Mouse (Mus musculus): ENCODE results near the gene Dync1i1. TPM values are rescaled to one million over a fixed set of nuclear protein-coding genes. Genes with fewer than 3 reads are reported as not detected.
"Not testable (repeated sequence)": the region's sequence is repeated elsewhere in the genome, so short reads cannot be mapped to it uniquely, and the experiment has no call there.

The Dync1i1 gene
- total and polyA plus RNA-seq, 3 experiments: not detected

DNA sequence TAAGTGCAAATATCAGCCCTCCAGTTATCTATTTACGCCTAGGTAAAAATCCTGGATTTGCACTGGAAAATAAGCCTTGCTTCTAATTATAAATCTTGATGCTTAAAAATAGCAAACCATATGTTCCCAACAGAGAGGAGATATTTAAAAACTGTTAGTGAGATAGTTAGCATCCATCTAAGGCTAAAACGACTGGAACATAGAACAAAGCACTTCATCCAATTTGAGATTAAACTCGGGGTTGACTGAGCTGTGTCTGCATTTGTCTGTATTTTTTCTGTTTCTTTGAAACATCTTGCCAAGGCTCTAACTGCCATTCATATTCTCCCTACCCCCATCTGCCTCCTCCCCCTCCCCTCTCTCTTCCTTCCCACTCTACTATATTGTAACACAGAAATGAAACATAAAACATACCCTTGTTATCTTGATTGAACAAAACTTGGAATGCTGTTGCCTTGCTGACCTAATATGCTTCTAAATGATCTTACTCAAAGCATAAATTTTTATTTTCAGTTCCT lies 10.3 kb upstream of the Dync1i1 start:
- TF ChIP-seq MYC (IDR thresholded peaks at IDR 0.05; ENCODE audit: low read depth, low read length): no peak
- no peak for TF ChIP-seq CTCF (IDR thresholded peaks at IDR 0.05 in 2 of 3, conservative IDR thresholded peaks at IDR 0.05 in 1 of 3; ENCODE audit: control insufficient read depth in 1 of 3, insufficient read depth in 1 of 3, low read depth in 2 of 3, low read length in 3 of 3, poor library complexity in 1 of 3, severe bottlenecking in 1 of 3)
- no peak for TF ChIP-seq ZMIZ1 (IDR thresholded peaks at IDR 0.05; ENCODE audit: low read depth, low read length)
- no peak for TF ChIP-seq ZC3H11A (IDR thresholded peaks at IDR 0.05; ENCODE audit: low read depth, low read length)
- no peak for TF ChIP-seq TBP (IDR thresholded peaks at IDR 0.05; ENCODE audit: low read depth, low read length)
- TF ChIP-seq NRF1 (IDR thresholded peaks at IDR 0.05; ENCODE audit: insufficient read depth, low read depth, low read length, poor library complexity, severe bottlenecking): no peak
- no peak for TF ChIP-seq RCOR1 (IDR thresholded peaks at IDR 0.05; ENCODE audit: low read depth, low read length)
- no peak for TF ChIP-seq CHD1 (IDR thresholded peaks at IDR 0.05; ENCODE audit: low read depth, low read length)
- no peak for TF ChIP-seq CHD2 (IDR thresholded peaks at IDR 0.05; ENCODE audit: low read length)
- TF ChIP-seq MEF2A (IDR thresholded peaks at IDR 0.05; ENCODE audit: extremely low read depth, insufficient replicate concordance, low read depth, low read length, poor library complexity, severe bottlenecking): no peak
- TF ChIP-seq NELFE (IDR thresholded peaks at IDR 0.05; ENCODE audit: low read depth, low read length): no peak
- no peak for TF ChIP-seq USF1 (IDR thresholded peaks at IDR 0.05; ENCODE audit: low read depth, low read length)
- no peak for TF ChIP-seq ZNF384 (IDR thresholded peaks at IDR 0.05; ENCODE audit: low read depth, low read length)
- no peak for TF ChIP-seq ELF1 (IDR thresholded peaks at IDR 0.05; ENCODE audit: low read depth, low read length)
- no peak for TF ChIP-seq SIN3A (IDR thresholded peaks at IDR 0.05; ENCODE audit: low read length)
- TF ChIP-seq MAX (IDR thresholded peaks at IDR 0.05; ENCODE audit: low read length): no peak
- H3K4me1 ChIP-seq (ENCODE audit: control insufficient read depth in 1 of 2, insufficient read depth in 2 of 2, low read length in 2 of 2): no peaks in the 10 kb centered on the region
- no peak overlapping the region for H3K27ac ChIP-seq (ENCODE audit: control insufficient read depth, low read depth, low read length)
- H3K4me3 ChIP-seq (ENCODE audit: control insufficient read depth in 1 of 2, insufficient read depth in 1 of 2, low read depth in 2 of 2, low read length in 2 of 2): no peak overlapping the region
- no peaks in the 10 kb centered on the region for H3K27me3 ChIP-seq (ENCODE audit: control insufficient read depth in 1 of 2, insufficient read depth in 2 of 2, low read length in 2 of 2)
- H3K9me3 ChIP-seq (replicated peaks; ENCODE audit: insufficient read depth, low read length): no peaks in the 10 kb centered on the region
- H3K36me3 ChIP-seq (ENCODE audit: control insufficient read depth in 1 of 2, insufficient read depth in 2 of 2, low read length in 2 of 2): no peaks in the 10 kb centered on the region
- H3K79me2 ChIP-seq (ENCODE audit: control insufficient read depth, insufficient read depth, low read length, poor library complexity): no peaks in the 10 kb centered on the region
- DNase-seq (ENCODE audit: low read depth, low spot score): no peak
- H3K9ac ChIP-seq (ENCODE audit: control insufficient read depth, low read depth, low read length, poor library complexity, severe bottlenecking): no peak overlapping the region

DNA sequence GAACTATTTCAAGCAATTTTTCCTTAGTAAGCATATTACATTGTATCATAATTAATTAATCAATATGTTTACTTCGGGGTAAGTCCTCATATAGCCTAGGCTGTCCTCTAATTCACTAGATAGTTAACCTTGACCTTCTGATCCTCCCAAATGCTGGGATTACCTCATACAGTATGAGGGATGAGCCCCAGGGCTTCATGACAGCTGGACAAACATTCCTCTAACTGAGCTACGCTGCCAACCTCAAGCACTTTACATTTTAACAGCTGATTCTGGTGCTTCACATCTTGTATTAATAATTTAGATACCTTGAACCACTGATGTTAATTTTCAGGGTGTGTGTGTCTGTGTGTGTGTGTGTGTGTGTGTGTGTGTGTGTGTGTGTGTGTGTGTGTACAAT lies 6.5 kb upstream of the Dync1i1 start:
- DNase-seq (ENCODE audit: low read depth, low spot score): no peak
- H3K27me3 ChIP-seq (ENCODE audit: control insufficient read depth in 1 of 2, insufficient read depth in 2 of 2, low read length in 2 of 2): no peaks in the 10 kb centered on the region
- TF ChIP-seq ELF1 (IDR thresholded peaks at IDR 0.05; ENCODE audit: low read depth, low read length) (no peak), HCFC1 (IDR thresholded peaks at IDR 0.05; ENCODE audit: low read depth, low read length) (no peak), UBTF (IDR thresholded peaks at IDR 0.05; ENCODE audit: borderline replicate concordance, insufficient read depth, low read depth, low read length) (no peak), GATA1 (IDR thresholded peaks at IDR 0.05; ENCODE audit: low read depth, low read length) (no peak), ZKSCAN1 (IDR thresholded peaks at IDR 0.05; ENCODE audit: low read depth, low read length) (no peak), MAZ (IDR thresholded peaks at IDR 0.05; ENCODE audit: low read depth, low read length) (no peak), CTCF (IDR thresholded peaks at IDR 0.05 in 2 of 3, conservative IDR thresholded peaks at IDR 0.05 in 1 of 3; ENCODE audit: control insufficient read depth in 1 of 3, insufficient read depth in 1 of 3, low read depth in 2 of 3, low read length in 3 of 3, poor library complexity in 1 of 3, severe bottlenecking in 1 of 3) (no peak), MAX (IDR thresholded peaks at IDR 0.05; ENCODE audit: low read length) (no peak), MYC (IDR thresholded peaks at IDR 0.05; ENCODE audit: low read depth, low read length) (no peak)
- H3K27ac ChIP-seq (ENCODE audit: control insufficient read depth, low read depth, low read length): no peak overlapping the region
- H3K9ac ChIP-seq (ENCODE audit: control insufficient read depth, low read depth, low read length, poor library complexity, severe bottlenecking): no peak overlapping the region
- no peaks in the 10 kb centered on the region for H3K9me3 ChIP-seq (replicated peaks; ENCODE audit: insufficient read depth, low read length)
- no peak overlapping the region for H3K4me3 ChIP-seq (ENCODE audit: control insufficient read depth in 1 of 2, insufficient read depth in 1 of 2, low read depth in 2 of 2, low read length in 2 of 2)
- no peaks in the 10 kb centered on the region for H3K79me2 ChIP-seq (ENCODE audit: control insufficient read depth, insufficient read depth, low read length, poor library complexity)
- no peaks in the 10 kb centered on the region for H3K4me1 ChIP-seq (ENCODE audit: control insufficient read depth in 1 of 2, insufficient read depth in 2 of 2, low read length in 2 of 2)
- H3K36me3 ChIP-seq (ENCODE audit: control insufficient read depth in 1 of 2, insufficient read depth in 2 of 2, low read length in 2 of 2): no peaks in the 10 kb centered on the region

DNA sequence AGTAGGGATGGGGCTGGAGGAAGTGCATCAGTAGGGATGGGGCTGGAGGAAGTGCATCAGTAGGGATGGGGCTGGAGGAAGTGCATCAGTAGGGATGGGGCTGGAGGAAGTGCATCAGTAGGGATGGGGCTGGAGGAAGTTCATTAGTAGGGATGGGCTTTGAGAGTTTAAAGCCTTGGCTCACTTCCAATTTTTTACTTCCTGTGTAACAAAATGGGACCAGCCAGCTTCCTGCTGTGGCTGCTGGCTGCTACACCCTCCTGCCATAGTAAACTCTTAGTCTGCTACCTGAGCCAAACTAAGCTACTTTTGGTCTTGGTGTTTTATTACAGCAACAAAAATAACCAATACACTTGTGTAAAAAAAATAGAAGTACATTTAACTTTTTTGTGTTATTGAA lies 4.7 kb upstream of the Dync1i1 start:
- not testable (repeated sequence) for H3K27me3 ChIP-seq (ENCODE audit: control insufficient read depth in 1 of 2, insufficient read depth in 2 of 2, low read length in 2 of 2); H3K9ac ChIP-seq (ENCODE audit: control insufficient read depth, low read depth, low read length, poor library complexity, severe bottlenecking); H3K4me1 ChIP-seq (ENCODE audit: control insufficient read depth in 1 of 2, insufficient read depth in 2 of 2, low read length in 2 of 2); H3K4me3 ChIP-seq (ENCODE audit: control insufficient read depth in 1 of 2, insufficient read depth in 1 of 2, low read depth in 2 of 2, low read length in 2 of 2); H3K36me3 ChIP-seq (ENCODE audit: control insufficient read depth in 1 of 2, insufficient read depth in 2 of 2, low read length in 2 of 2); H3K79me2 ChIP-seq (ENCODE audit: control insufficient read depth, insufficient read depth, low read length, poor library complexity); H3K27ac ChIP-seq (ENCODE audit: control insufficient read depth, low read depth, low read length); H3K9me3 ChIP-seq (replicated peaks; ENCODE audit: insufficient read depth, low read length)
- peak; percentile 2 for DNase-seq (ENCODE audit: low read depth, low spot score)
